Mouse (Mus musculus) lung, adult 2 months (tissue): ENCODE measurements around the gene Ccdc177.

Experiments used
- CTCF ChIP-seq: fragments of 200-500 bp; IDR thresholded peaks from 2 replicates; pipeline ENCODE4 v1.5.1; 2011; ENCODE audit warnings: mild to moderate bottlenecking, low read length, control low read depth; ENCODE audit not compliant: insufficient read depth
- POLR2A ChIP-seq: fragments of 200-500 bp; IDR thresholded peaks from 2 replicates; pipeline ENCODE4 v1.6.1; 2011; ENCODE audit warnings: low read depth, mild to moderate bottlenecking, control low read depth, low read length, borderline replicate concordance; ENCODE audit errors: extremely low read depth

GRCm38 (mm10) chr12:80794522-80794921, 34.0 kb upstream of the Ccdc177 start:
- TF ChIP-seq POLR2A (no peak), CTCF (no peak)
